Comparison of ENCODE assay signal across 14 mouse cellular contexts in genomic region chr1:74374980-74375379, GRCm38 (mm10). TPM values are rescaled to one million over a fixed set of nuclear protein-coding genes. Genes with fewer than 3 reads are reported as not detected.
A peak's percentile ranks its signal among the peaks of the same experiment; 100 is the strongest.
DNase-seq lines count a peak whose midpoint lies in the region; ATAC-seq and TF ChIP-seq lines count a peak whose summit lies in the region.
"Had no signal": no experiment of that assay in that cellular context is flagged by ENCODE, and none has a peak within 500 bp of the region (broad histone marks: within the 10 kb centered on the region; RNA-seq: fewer than 3 reads in every experiment).

Slc11a1 (plus strand) TSS chr1:74375195.

- ATAC-seq in CD4-positive, CD25-positive, alpha-beta regulatory T cell, adult 4 months, result no peak
- ATAC-seq in neural tube, embryonic 15.5 days (ENCODE audit: low FRiP score), result no peak
- ATAC-seq: forebrain, embryonic 16.5 days had no signal

- H3K36me3 ChIP-seq in neural tube, embryonic 15.5 days, result no peaks in the 10 kb centered on the region
- H3K36me3 ChIP-seq: limb, embryonic 15.5 days had no signal

- peak within 1 kb of the TSS; percentile 64 for H3K4me3 ChIP-seq in bone marrow, adult 2 months (replicated peaks; ENCODE audit: control insufficient read depth, low read depth, low read length)
- H3K4me3 ChIP-seq in neural tube, embryonic 15.5 days (replicated peaks), result no peak within 1 kb of the TSS
- H3K4me3 ChIP-seq: limb, embryonic 15.5 days had no signal

- H3K4me1 ChIP-seq in bone marrow, adult 2 months (ENCODE audit: control insufficient read depth, insufficient read depth, low read length), result peaks cover 12% of the 10 kb centered on the region; the same call in 1 of the 2 replicates
- H3K4me1 ChIP-seq in neural tube, embryonic 15.5 days, result no peaks in the 10 kb centered on the region

- no peak for TF ChIP-seq POLR2A in bone marrow, adult 2 months (IDR thresholded peaks at IDR 0.05; ENCODE audit: borderline replicate concordance, control insufficient read depth, low read depth, low read length)

- no peak within 1 kb of the TSS for H3K9ac ChIP-seq in neural tube, embryonic 15.5 days (replicated peaks)
- H3K9ac ChIP-seq: limb, embryonic 15.5 days had no signal

- H3K4me2 ChIP-seq in neural tube, embryonic 15.5 days, result no peak within 1 kb of the TSS
- H3K4me2 ChIP-seq: limb, embryonic 15.5 days had no signal

- H3K27ac ChIP-seq in bone marrow, adult 2 months (ENCODE audit: control insufficient read depth, insufficient read depth, low read depth, low read length, poor library complexity), result peak within 1 kb of the TSS; percentile 75
- H3K27ac ChIP-seq in neural tube, embryonic 15.5 days (replicated peaks), result no peak within 1 kb of the TSS
- H3K27ac ChIP-seq: limb, embryonic 15.5 days had no signal

- H3K9me3 ChIP-seq in neural tube, embryonic 15.5 days (replicated peaks), result no peaks in the 10 kb centered on the region
- H3K9me3 ChIP-seq: limb, embryonic 15.5 days had no signal

- TF ChIP-seq CTCF in bone marrow, adult 2 months (IDR thresholded peaks at IDR 0.05; ENCODE audit: control insufficient read depth, insufficient read depth, low read length), result no peak

- DNase-seq in layer of hippocampus, adult 11-12 months (ENCODE audit: low spot score), result peak; percentile 58
- no peak for DNase-seq in layer of hippocampus, postnatal 14 days (ENCODE audit: low spot score in 2 of 2)
- no peak for DNase-seq in gonadal fat pad, adult 2 months (ENCODE audit: low read depth)
- DNase-seq in lung, postnatal 25 days (ENCODE audit: low spot score), result peak; percentile 47
- no peak for DNase-seq in right cerebral cortex, postnatal 4 days
- DNase-seq: kidney, postnatal 4 days; right cerebral cortex, postnatal 14 days; thymus, postnatal 14 days had no signal

- H3K27me3 ChIP-seq in neural tube, embryonic 15.5 days (replicated peaks), result no peaks in the 10 kb centered on the region
- H3K27me3 ChIP-seq: limb, embryonic 15.5 days had no signal

- 28% methylated on average over 8 of the region's 8 CpGs for WGBS in bone marrow, adult 2 months
- WGBS in neural tube, embryonic 15.5 days, result 67% methylated on average over 8 of the region's 8 CpGs

RNA-seq across cellular contexts. Expression of gene Slc11a1, which starts in this region (rescaled TPM):
- total RNA-seq in layer of hippocampus, postnatal 14 days (2021), result 1 to 10 TPM; 1.6 to 5.3 TPM
- polyA plus RNA-seq in bone marrow, adult 2 months (2011; ENCODE audit: insufficient read depth, insufficient read length, low replicate concordance, missing spikeins), result 10.8 and 16.9 TPM in 2 replicates
- 36.3 and 42.9 TPM in 2 replicates for polyA plus RNA-seq in gonadal fat pad, adult 2 months (2012; rRNA removed)
- polyA plus RNA-seq in CD4-positive, CD25-positive, alpha-beta regulatory T cell, adult 4 months (2017; shearing (Covaris generic)), result 1 to 10 TPM in 1 of 2 experiments, under 1 TPM in 1; 0.78 to 4.0 TPM
- polyA plus RNA-seq in neural tube, embryonic 15.5 days (2015; fragmentation: Nextera tagmentation; extraction: Ambion mirVana), result 2.3 and 3.5 TPM in 2 replicates
- total RNA-seq: MEL had no signal

Comparison
In these comparisons a context has a peak if more than half of its experiments do, and no peak if none do; other contexts are left out.
1. DNase-seq: peak in layer of hippocampus, adult 11-12 months (single experiment) and lung, postnatal 25 days (single experiment); none in layer of hippocampus, postnatal 14 days (0 of 2), gonadal fat pad, adult 2 months (single experiment) and right cerebral cortex, postnatal 4 days (single experiment).